Mouse (Mus musculus) ovary, postnatal 10 days (tissue): ENCODE measurements around the gene Gm10306.

Source experiments
- DNase-seq: peaks from one replicate; pipeline ENCODE4 v3.0.0; 2022; ENCODE audit warnings: low spot score

Gene Gm10306

GRCm38 (mm10) chr4:94605591-94605990 is 49.2 kb downstream of the Gm10306 start:
- DNase-seq, result no peak
